Mouse (Mus musculus): ENCODE measurements around the gene Cltc.

DNA sequence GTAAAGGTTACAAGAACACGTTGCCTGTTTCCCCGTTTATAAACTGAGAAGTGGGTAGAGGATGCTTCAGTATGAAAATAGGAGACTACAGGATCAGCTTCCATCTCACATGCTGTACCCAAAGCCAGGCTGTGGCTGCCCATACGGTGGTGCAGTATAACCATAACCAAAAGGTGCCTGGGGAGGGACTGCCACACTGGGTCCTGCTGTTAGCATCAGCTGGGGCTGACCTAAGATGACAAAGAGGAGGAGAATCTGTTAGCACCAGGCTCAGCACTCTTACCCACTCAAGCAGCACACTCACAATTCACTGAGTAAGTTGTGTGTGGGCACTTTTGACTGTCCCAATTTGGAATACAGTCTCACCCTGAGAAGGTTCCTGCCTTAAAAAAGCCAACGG lies 61.9 kb downstream of the Cltc start:
- TF ChIP-seq CTCF (IDR thresholded peaks at IDR 0.05; ENCODE audit: control insufficient read depth, insufficient read depth, insufficient replicate concordance, low read depth, low read length) (no peak), POLR2A (IDR thresholded peaks at IDR 0.05; ENCODE audit: control insufficient read depth, low read depth, low read length) (no peak)

Data from testis, adult 2 months (tissue).